Mouse (Mus musculus): ENCODE measurements around the gene G6pc3. TPM values are rescaled to one million over a fixed set of nuclear protein-coding genes. Genes with fewer than 3 reads are reported as not detected.
"Not testable (repeated sequence)": the region's sequence is repeated elsewhere in the genome, so short reads cannot be mapped to it uniquely, and the experiment has no call there.

The G6pc3 gene
- total RNA-seq (2021) = 10 to 100 TPM; 36.1 to 36.2 TPM
- long read RNA-seq, experiment 1, transcript G6pc3-202 (6 exons, 1,573 nt) = major isoform, 11 of 11 reads
- long read RNA-seq, experiment 1, partial matches to known transcripts = 0 of 11 reads
- long read RNA-seq, experiment 1, other reads (novel, unspliced or antisense) = 0 of 11 reads
- long read RNA-seq, experiment 2, transcript G6pc3-202 (6 exons, 1,573 nt) = major isoform, 7 of 15 reads
- long read RNA-seq, experiment 2, partial matches to known transcripts = 0 of 15 reads
- long read RNA-seq, experiment 2, other reads (novel, unspliced or antisense) = 7 of 15 reads

DNA sequence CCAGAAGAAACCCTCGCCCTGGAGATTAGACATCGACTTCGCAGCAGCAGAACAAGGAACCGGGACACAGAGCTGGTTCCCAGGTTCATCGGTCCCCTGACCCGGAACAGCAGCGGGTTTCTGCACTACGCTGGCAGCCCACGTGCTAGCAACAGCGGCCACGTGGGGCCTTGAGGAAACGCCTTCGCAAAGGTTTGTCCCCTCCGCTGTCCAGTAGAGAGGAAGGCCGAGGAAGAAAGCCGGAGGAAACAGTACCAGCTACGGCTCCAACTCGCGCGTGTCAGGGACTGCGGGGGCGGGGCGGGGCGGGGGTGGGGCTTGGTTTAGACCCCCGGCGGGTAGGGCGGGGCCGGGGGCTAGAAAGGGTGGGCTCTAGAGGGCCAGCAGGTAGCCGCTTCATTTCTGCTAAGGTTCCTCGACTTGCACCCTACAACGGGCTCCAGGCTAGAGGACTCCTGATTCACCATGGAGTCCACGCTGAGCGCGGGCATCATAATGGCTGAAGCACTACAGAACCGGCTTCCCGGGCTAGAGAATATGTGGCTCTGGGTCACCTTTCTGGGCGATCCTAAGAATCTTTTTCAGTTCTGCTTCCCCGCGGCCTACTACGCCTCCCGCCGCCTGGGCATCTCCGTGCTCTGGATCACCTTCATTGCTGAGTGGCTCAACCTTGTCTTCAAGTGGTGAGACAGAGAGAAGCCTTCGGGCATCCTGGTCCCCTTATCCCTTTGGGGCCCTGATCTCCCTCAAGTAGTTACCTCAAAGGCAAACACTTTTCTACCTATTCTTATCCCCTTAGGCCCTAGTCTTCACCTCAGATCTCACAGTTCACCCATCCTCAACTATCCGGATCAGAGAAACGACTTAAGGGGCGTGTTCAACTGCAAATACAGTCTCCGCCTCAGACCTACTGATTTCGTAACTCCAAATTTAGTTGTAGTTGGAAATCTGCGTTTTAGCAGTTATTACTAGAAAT lies at the start of gene G6pc3:
G6pc3 (plus strand) TSS at position 160 of the 976 bp plus-strand sequence.
- peak; percentile 90 for DNase-seq
- intact Hi-C loops (cut with DNase I; ENCODE audit: low total_unique reads) = loop anchor here (5.0 kb wide), 1 partner anchor 38 kb away; no protein-coding TSS in a partner anchor

DNA sequence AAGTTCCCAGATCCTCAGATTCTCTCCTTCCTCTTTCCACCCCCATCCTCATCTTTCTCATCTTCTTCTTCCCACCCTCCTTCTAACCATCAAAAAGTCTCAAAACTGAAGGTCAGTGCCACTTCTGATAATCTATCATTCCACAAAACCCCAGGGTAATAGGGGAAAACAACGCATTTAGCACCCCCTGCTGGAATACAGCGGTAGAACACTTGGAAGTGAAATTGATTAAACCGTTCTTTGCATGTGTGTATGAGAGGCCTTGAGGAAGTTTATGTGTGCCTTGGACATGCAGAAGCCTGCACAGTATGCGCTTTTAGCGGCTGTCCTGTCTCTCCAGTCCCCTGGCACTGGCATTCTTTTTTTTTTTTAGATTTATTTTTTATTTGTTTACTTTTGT lies 48.9 kb upstream of the G6pc3 start:
- intact Hi-C loops (cut with DNase I; ENCODE audit: low total_unique reads) = no loop called here
- DNase-seq = peak; percentile 37

DNA sequence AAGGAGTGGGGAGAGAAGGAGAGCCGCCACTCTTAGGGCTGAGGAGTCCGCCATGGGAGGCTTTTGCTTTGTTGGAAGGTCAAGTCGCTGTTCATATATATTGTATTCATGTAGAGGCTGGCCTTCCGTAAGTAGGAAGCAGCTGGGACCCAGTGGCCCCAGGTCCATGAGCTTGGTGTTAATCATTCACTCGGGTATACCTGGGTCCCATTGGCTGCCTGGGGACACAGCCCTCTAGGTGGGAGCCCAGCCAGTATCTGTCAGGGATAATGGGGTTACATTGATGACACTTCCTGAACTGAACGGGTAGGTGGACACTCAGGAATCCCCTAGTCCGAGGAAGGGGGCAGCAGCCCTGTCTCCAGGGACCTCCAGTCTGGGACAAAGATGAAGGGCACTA lies 47.1 kb upstream of the G6pc3 start:
- no peak for DNase-seq
- intact Hi-C loops (cut with DNase I; ENCODE audit: low total_unique reads) = no loop called here

DNA sequence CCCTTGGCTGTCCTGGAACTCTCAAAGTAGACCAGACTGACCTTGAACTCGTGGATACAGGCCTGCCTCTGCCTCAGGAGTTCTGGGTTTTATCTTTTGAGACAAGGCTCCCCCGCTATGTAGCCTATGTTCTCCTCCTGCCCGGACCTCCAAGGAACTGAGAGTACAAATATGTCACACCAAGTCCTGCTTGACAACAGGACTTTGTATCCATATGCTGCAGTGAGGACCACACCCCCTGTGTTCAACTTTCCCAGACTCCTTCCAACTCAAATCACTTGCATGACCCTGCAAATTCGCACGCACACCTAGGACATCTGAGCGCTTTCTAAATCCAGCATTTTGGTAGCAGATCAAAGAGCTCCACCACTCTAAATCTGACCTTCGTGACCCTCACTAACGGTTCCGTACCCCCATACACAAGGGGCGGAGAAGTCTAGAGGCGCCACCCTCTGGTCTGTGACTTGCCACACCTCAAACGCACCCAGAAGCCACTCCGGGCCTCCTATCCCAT lies 44.4 kb upstream of the G6pc3 start:
- DNase-seq = no peak
- intact Hi-C loops (cut with DNase I; ENCODE audit: low total_unique reads) = no loop called here

DNA sequence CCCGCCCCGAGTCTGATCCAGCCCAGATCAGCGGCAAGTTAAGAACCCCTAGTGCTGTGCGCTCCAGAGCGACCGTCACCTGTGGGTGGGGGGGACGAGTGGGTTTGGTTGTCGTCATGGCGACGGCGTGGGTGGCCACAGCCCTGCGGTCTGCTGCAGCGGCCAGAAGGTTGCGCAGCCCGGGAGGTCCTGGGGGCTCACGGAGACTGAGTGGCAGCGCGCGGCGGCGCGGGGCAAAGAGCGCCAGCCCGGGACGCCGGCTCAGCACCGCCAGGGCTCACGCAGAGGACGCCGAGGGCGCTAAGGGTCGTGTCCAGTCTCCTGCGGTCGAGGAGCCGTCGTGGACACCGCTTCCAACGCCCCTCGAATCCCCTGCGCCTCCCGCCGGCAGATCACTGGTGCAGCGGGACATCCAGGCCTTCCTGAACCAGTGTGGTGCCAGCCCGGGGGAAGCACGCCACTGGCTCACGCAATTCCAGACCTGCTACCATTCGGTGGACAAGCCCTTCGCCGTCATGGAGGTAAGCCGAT lies 43.9 kb upstream of the G6pc3 start, which contains the start of gene Nags:
Nags (plus strand) TSS at position 43 of the 531 bp plus-strand sequence.
- DNase-seq = no peak
- intact Hi-C loops (cut with DNase I; ENCODE audit: low total_unique reads) = no loop called here

DNA sequence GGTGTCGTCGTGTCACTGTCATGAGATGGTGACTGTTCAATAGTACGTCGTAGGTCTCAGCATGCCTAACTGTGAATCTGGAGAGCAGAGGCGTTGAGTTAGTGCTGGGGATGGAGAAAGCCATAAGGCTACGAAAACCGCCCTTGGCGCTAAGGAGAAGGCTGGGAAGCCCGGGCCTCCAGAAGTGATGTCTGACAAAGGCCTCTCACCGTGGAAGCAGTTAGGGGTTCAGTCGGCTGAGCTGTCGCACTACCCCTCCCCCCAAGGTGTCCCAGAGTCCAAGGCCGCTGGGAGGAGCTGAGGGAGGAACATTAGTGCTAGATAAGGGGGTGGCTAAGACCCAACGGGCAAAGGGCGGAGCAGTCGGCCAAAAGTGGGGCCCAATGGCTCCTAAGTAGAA lies 43.4 kb upstream of the G6pc3 start:
- no peak for DNase-seq
- intact Hi-C loops (cut with DNase I; ENCODE audit: low total_unique reads) = no loop called here

DNA sequence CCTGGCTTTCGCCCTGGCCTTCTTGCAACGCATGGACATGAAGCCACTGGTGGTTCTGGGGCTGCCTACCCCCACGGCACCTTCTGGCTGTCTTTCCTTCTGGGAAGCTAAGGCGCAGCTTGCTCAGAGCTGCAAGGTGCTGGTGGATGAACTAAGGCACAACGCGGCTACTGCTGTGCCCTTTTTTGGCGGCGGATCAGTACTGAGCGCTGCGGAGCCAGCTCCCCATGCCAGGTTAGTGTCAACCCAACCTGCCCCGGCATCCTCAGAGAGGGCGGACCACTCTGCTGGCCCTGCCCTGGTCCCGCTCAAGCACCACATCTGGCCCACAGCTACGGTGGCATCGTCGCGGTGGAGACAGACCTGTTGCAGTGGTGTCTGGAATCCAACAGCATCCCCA lies 42.9 kb upstream of the G6pc3 start:
- no peak for DNase-seq
- intact Hi-C loops (cut with DNase I; ENCODE audit: low total_unique reads) = no loop called here

DNA sequence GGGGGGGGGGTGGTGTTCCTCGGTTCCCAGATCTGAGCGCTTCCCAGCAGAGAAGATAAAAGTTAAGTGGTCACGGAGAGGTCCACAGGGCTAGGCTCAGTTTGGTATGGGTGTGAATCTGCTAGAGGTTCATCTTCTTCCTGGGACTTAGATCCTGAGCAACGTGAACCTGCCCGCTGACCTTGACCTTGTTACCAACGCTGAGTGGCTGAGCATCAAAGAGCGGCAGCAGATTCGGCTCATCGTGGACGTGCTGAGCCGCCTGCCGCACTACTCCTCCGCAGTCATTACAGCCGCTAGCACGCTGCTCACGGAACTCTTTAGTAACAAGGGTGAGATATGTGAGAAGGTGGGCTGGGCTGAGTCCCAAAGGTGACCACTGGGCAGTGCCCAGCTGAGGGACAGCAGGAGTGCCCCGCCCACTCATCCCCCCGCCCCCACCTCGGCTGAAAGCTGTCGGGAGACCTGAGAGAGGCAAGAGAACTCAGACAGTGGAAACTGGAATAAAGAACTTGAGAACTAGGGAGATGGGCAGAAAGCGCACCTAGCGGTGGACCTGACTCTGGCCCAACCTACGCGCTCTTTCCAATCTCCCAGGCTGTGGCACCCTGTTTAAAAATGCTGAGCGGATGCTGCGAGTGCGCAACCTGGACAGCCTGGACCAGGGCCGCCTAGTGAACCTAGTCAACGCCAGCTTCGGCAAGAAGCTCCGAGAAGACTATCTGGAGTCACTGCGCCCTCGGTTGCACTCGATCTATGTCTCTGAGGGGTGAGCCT lies 42.0 kb upstream of the G6pc3 start:
- no peak for DNase-seq
- intact Hi-C loops (cut with DNase I; ENCODE audit: low total_unique reads) = no loop called here

DNA sequence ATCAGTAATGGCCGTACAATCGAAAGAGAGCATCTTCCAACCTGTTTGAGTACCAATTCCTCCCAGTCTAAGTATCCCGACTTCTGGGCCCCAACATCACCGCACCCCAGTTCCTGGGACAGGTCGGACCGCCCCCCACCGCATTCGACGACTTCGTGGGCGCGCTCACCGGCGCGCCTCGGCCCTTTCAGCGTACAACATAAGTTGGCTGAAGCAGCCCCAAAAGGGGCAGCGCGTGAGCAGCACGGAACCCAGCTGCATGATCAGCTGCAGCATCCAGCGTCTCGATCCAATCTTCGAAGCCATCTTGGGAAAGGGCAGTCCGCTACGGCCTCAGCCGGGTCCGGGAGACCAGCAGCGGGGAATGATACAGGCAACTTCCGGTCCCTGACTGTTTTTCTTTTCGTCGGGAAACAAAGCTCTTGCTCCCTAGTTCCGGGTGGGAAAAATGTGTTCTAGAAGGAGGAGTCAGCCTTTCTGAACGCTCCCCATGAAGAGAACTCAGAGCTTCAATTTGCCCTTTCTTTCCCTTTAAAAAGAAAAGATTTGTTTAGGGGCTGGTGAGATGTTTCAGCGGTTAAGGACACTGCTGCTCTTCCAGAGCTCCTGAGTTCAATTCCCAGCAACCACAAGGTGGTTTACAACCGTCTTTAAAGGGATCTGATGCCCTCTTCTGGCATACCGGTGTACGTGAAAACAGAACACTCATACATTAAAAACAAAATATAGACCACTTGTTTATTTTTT lies 33.2 kb upstream of the G6pc3 start, which contains the start of gene Tmem101:
Tmem101 (minus strand) TSS at position 366 of the 747 bp plus-strand sequence.
- intact Hi-C loops (cut with DNase I; ENCODE audit: low total_unique reads) = no loop called here

DNA sequence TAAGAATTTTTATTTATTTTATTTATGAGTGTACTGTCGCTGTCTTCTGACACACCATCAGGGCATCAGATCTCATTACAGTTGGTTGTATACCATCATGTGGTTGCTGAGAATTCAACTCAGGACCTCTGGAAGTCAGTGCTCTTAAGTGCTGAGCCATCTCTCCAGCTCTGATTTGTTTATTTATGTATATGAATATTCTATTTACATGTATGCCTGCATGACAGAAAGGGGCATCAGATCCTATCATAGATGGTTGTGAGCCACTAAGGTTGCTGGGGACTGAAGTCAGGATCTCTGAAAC lies 32.7 kb upstream of the G6pc3 start:
- intact Hi-C loops (cut with DNase I; ENCODE audit: low total_unique reads) = no loop called here
- DNase-seq = no peak

More for the DNA sequence above, 33.2 kb upstream of the G6pc3 start, which contains the start of gene Tmem101:
- peak; percentile 91 for DNase-seq

DNA sequence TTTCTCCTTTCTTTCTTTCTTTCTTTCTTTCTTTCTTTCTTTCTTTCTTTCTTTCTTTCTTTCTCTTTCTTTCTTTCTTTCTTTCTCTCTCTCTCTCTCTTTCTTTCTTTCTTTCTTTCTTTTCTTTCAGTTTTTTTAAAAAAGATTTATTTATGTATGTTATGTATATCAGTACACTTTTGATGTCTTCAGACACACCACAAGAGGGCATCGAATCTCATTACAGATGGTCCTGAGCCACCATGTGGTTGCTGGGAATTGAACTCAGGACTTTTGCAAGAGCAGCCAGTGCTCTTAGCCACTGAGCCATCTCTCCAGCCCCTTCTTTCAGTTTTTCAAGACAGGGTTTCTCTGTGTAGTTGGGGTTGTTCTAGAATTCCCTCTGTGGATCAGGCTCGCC lies 31.4 kb upstream of the G6pc3 start:
- DNase-seq; intact Hi-C loops (cut with DNase I; ENCODE audit: low total_unique reads): not testable (repeated sequence)

DNA sequence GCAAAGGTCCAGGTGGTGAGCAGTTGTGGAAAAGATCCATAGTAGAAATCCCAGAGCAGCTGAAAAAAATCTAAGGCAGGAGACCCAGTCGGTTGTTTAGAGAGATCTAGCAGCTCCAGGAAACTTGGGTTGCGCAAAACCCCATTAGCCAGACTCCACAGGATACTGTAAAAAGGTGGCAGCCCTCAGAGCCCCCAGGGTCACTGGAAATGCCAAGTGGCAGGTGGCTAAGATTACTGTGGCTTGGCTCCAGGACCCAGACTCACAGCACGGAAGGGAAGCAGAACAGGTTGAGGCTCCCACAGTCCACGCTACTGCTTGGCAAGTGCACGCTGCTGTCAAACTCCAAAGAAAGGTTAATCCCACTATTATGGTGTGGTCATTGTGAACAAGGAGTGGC lies 29.6 kb upstream of the G6pc3 start:
- intact Hi-C loops (cut with DNase I; ENCODE audit: low total_unique reads) = no loop called here
- no peak for DNase-seq

DNA sequence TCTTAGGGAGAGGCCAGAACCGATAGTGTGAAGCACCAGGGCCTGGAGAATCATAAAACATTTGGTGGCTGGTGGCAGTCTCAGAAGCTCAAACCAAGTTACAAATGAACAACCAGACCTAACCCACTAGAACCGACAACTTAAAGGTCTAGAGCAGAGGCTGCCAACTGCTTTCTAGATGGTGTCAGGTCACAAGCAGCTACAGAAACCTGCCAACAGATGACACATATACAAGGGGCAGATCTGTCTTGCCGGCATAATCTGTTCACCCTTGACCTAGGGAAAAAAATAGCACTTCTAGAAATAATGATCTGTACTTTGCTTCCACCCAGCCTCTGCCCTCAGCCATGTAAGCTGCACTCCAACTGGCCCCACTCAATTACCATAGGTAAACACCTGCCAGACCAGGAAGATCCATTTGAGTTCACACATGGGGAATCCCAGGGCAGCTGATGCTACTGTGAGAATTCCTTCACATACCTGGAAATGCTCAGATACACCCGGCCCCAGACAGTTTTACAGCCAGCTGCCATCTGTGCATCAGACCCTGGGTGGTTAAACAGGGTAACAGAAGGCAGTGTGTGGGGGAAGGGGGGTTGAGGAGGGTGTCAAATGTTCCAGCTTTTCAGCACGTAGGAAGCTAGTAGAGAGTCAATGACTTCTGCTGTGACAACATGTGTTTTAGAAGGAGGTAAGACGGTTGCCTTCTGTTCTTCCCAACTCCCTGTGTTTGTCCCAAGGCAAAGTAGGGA lies 23.3 kb upstream of the G6pc3 start:
- DNase-seq = no peak
- intact Hi-C loops (cut with DNase I; ENCODE audit: low total_unique reads) = no loop called here

DNA sequence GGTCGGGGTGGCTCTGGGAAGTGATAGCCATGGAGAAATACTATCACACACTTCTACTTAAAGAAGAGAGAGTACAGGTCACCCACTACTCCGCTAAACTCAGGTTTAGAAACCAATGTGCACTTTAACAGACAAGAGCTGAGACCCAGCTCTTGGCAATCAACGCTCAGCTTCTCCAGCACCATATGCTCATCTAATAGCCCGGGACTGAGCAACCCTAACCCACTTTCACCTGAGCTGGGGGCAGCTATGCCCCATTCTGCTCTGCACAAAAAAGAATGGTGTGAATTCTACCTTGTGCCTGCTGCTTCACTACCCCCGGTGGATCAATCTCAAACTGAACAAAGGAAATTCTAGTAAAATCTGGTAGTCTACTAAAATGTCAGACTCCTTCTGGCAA lies 21.9 kb upstream of the G6pc3 start:
- intact Hi-C loops (cut with DNase I; ENCODE audit: low total_unique reads) = no loop called here
- no peak for DNase-seq

DNA sequence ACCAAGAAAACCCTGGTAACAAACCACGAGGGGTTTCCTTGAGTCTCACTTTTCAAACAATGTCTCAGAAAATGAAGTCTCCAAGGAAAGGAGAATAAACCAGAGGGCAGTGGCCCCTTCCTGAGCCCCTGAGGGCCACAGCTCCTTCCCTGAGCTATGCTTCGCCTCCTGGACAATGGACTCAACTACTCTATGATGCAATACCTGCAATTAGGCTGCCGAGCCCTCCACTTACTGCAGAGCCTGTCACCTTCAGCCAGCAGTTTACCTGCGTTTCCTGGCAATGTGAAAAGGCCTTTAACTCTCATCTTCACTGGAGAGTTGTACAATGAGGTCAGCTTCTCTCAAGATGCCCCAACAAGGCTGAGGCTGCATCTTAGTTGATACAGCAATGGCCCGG lies 20.7 kb upstream of the G6pc3 start:
- no peak for DNase-seq
- intact Hi-C loops (cut with DNase I; ENCODE audit: low total_unique reads) = no loop called here

DNA sequence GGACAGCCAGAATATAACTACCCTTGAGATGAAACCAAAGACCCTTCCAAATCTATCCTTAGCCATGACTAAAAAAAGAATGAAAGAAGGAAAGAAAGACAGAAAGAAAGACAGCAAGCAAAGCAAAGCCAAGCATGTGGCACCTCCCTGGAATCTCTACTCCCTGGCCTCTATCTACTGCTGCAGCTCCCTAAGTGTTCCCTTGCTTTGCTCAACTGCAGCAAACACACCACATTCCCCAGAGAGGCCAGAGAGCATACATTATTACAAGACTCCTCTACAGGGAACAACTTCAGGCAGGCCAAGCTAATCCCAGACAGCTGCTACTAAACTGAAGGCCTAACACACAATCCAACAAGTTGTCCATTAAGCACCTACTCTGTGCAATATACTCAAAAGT lies 9.6 kb upstream of the G6pc3 start:
- DNase-seq = no peak
- intact Hi-C loops (cut with DNase I; ENCODE audit: low total_unique reads) = no loop called here

DNA sequence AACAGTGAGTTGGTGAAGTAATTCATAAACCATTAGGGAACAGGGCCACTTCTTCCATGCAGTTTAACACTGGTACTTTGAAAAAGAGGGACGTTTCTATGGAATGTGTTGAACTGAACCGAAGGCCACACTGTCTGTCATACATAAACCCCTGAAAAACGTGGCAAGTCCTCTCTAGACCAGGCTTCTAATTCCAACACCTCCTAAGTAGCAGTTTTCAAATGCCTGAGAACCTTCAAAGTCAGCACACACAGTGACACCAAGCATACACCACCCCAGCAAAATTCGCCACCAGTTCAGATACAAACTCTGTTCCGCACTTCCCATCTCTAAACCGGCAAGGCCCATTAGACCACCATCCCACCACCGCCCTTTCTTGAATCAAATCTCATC lies 5.2 kb upstream of the G6pc3 start:
- DNase-seq = no peak
- intact Hi-C loops (cut with DNase I; ENCODE audit: low total_unique reads) = no loop called here
